Mouse (Mus musculus) midbrain, embryonic 11.5 days (tissue): ENCODE results near the gene Nav2. TPM values are rescaled to one million over a fixed set of nuclear protein-coding genes. Genes with fewer than 3 reads are reported as not detected.
A peak's percentile ranks its signal among the peaks of the same experiment; 100 is the strongest.

Experiments
- ATAC-seq: fragments of 200-750 bp; cut with Nextera tagmentation; 2 replicates; pipeline ENCODE4 v1.8.0; 2017; ENCODE audit warnings: moderate TSS enrichment, moderate library complexity; ENCODE audit not compliant: low FRiP score
- DNase-seq: peaks from one replicate; pipeline ENCODE4 v3.0.0; 2015; ENCODE audit warnings: low spot score; ENCODE audit errors: missing footprints
- H3K27ac ChIP-seq: fragments of 300-500 bp; sonication (generic); 2 replicates; pipeline ENCODE4 v1.5.1; 2014; ENCODE audit warnings: low read depth, low read length
- H3K27me3 ChIP-seq: fragments of 300-500 bp; sonication (generic); 2 replicates; pipeline ENCODE4 v1.6.1; 2014; ENCODE audit warnings: mild to moderate bottlenecking, low read length, moderate library complexity, mixed read lengths; ENCODE audit not compliant: control insufficient read depth, insufficient read depth
- H3K36me3 ChIP-seq: fragments of 300-500 bp; sonication (generic); 2 replicates; pipeline ENCODE4 v1.6.1; 2014; ENCODE audit warnings: mild to moderate bottlenecking, low read length, moderate library complexity, mixed read lengths; ENCODE audit not compliant: control insufficient read depth, insufficient read depth
- H3K4me1 ChIP-seq: fragments of 300-500 bp; sonication (generic); 2 replicates; pipeline ENCODE4 v1.6.1; 2014; ENCODE audit warnings: low read length; ENCODE audit not compliant: control insufficient read depth, insufficient read depth
- H3K4me2 ChIP-seq: fragments of 300-500 bp; sonication (generic); 2 replicates; pipeline ENCODE4 v1.6.1; 2014; ENCODE audit warnings: mild to moderate bottlenecking, moderate library complexity
- H3K4me3 ChIP-seq: fragments of 300-500 bp; sonication (generic); 2 replicates; pipeline ENCODE4 v1.5.1; 2014; ENCODE audit warnings: low read depth, low read length
- H3K9ac ChIP-seq: fragments of 300-500 bp; sonication (generic); 2 replicates; pipeline ENCODE4 v1.6.1; 2014; ENCODE audit warnings: low read length
- H3K9me3 ChIP-seq: fragments of 300-500 bp; sonication (generic); 2 replicates; pipeline ENCODE4 v1.6.1; 2016; ENCODE audit warnings: low read length; ENCODE audit not compliant: control insufficient read depth
- WGBS: fragments of 180-500 bp; shearing (Covaris S2); extraction: QIAGEN DNeasy Blood & Tissue Kit; methylation state at CpG from one replicate; pipeline ENCODE4 v1.1.7; 2014; 5-methylcytosine and 5-hydroxymethylcytosine counted together
- polyA plus RNA-seq: library from polyadenylated mRNA; unstranded; fragments of >200 nt; fragmentation: Nextera tagmentation; extraction: Ambion mirVana; gene quantifications from 2 replicates; pipeline ENCODE4 v1.2.1, GENCODE M21; 2014

Gene Nav2
- polyA plus RNA-seq, 1 experiment from 2014 or later = 15.9 TPM

GRCm38 (mm10) chr7:49247744-49248331 lies 339.3 kb downstream of the Nav2 start:
- H3K4me3 ChIP-seq = no peak overlapping the region
- ATAC-seq = no peak

GRCm38 (mm10) chr7:49248333-49249086 lies 340.0 kb downstream of the Nav2 start:
- 62% methylated on average over 14 of the region's 14 CpGs for whole genome bisulfite sequencing
- no peaks in the 10 kb centered on the region for H3K36me3 ChIP-seq
- no peaks in the 10 kb centered on the region for H3K9me3 ChIP-seq
- no peak overlapping the region for H3K9ac ChIP-seq
- H3K4me3 ChIP-seq = no peak overlapping the region
- H3K4me2 ChIP-seq = no peak overlapping the region
- ATAC-seq (no peak), DNase-seq (no peak)
- H3K27me3 ChIP-seq = peaks cover 24% of the 10 kb centered on the region
- H3K27ac ChIP-seq = no peak overlapping the region
- H3K4me1 ChIP-seq = peaks cover 15% of the 10 kb centered on the region

More at GRCm38 (mm10) chr7:49247744-49248331, 339.3 kb downstream of the Nav2 start:
- Histone ChIP-seq H3K36me3 (no peaks in the 10 kb centered on the region), H3K27me3 (peaks cover 24% of the 10 kb centered on the region), H3K9me3 (no peaks in the 10 kb centered on the region), H3K4me2 (no peak overlapping the region), H3K27ac (no peak overlapping the region), H3K9ac (no peak overlapping the region), H3K4me1 (peaks cover 15% of the 10 kb centered on the region)
- WGBS = 28% methylated on average over 8 of the region's 8 CpGs
- DNase-seq = no peak

- 89% methylated on average over 2 of the region's 2 CpGs for WGBS
- Histone ChIP-seq H3K9ac (no peak overlapping the region), H3K4me3 (no peak overlapping the region), H3K36me3 (no peaks in the 10 kb centered on the region), H3K27ac (no peak overlapping the region), H3K27me3 (peaks cover 24% of the 10 kb centered on the region), H3K9me3 (no peaks in the 10 kb centered on the region), H3K4me1 (peaks cover 15% of the 10 kb centered on the region), H3K4me2 (no peak overlapping the region)
- ATAC-seq (no peak), DNase-seq (no peak)
These were observed 340.9 kb downstream of the Nav2 start for GRCm38 (mm10) chr7:49249462-49249861.

GRCm38 (mm10) chr7:49249996-49250395 lies 341.5 kb downstream of the Nav2 start:
- WGBS = 11% methylated on average over 9 of the region's 9 CpGs
- Histone ChIP-seq H3K4me2 (no peak overlapping the region), H3K9me3 (no peaks in the 10 kb centered on the region)

GRCm38 (mm10) chr7:49250581-49251307 lies 342.2 kb downstream of the Nav2 start:
- no peak for ATAC-seq
- 94% methylated on average over 13 of the region's 13 CpGs for WGBS
- peaks cover 24% of the 10 kb centered on the region for H3K27me3 ChIP-seq
- no peak for DNase-seq
- H3K9ac ChIP-seq = no peak overlapping the region
- H3K27ac ChIP-seq = no peak overlapping the region
- no peaks in the 10 kb centered on the region for H3K36me3 ChIP-seq
- H3K4me2 ChIP-seq = no peak overlapping the region
- no peaks in the 10 kb centered on the region for H3K9me3 ChIP-seq
- peaks cover 15% of the 10 kb centered on the region for H3K4me1 ChIP-seq
- no peak overlapping the region for H3K4me3 ChIP-seq

More at GRCm38 (mm10) chr7:49249996-49250395, 341.5 kb downstream of the Nav2 start:
- peak; percentile 97 for DNase-seq
- Histone ChIP-seq H3K36me3 (no peaks in the 10 kb centered on the region), H3K4me1 (peaks cover 15% of the 10 kb centered on the region), H3K27ac (no peak overlapping the region), H3K4me3 (no peak overlapping the region), H3K9ac (no peak overlapping the region), H3K27me3 (peaks cover 24% of the 10 kb centered on the region)
- no peak for ATAC-seq

- Histone ChIP-seq H3K27ac (no peak overlapping the region), H3K4me1 (peaks cover 15% of the 10 kb centered on the region), H3K4me3 (no peak overlapping the region), H3K27me3 (peaks cover 24% of the 10 kb centered on the region), H3K36me3 (no peaks in the 10 kb centered on the region), H3K9ac (no peak overlapping the region), H3K4me2 (no peak overlapping the region), H3K9me3 (no peaks in the 10 kb centered on the region)
- WGBS = 76% methylated on average over 10 of the region's 10 CpGs
- DNase-seq (no peak), ATAC-seq (no peak)
These were observed 342.8 kb downstream of the Nav2 start for GRCm38 (mm10) chr7:49251308-49251638.

- H3K27me3 ChIP-seq = peaks cover 13% of the 10 kb centered on the region
- no peak overlapping the region for H3K27ac ChIP-seq
- no peak overlapping the region for H3K4me2 ChIP-seq
- H3K4me3 ChIP-seq = no peak overlapping the region
- H3K4me1 ChIP-seq = peaks cover 5% of the 10 kb centered on the region
- H3K9ac ChIP-seq = no peak overlapping the region
- DNase-seq (no peak), ATAC-seq (no peak)
- no peaks in the 10 kb centered on the region for H3K36me3 ChIP-seq
- H3K9me3 ChIP-seq = no peaks in the 10 kb centered on the region
- 93% methylated on average over 7 of the region's 7 CpGs for WGBS
These were observed 343.9 kb downstream of the Nav2 start for GRCm38 (mm10) chr7:49252444-49252843.

- H3K4me1 ChIP-seq = peaks cover 5% of the 10 kb centered on the region
- no peaks in the 10 kb centered on the region for H3K36me3 ChIP-seq
- no peak overlapping the region for H3K4me3 ChIP-seq
- H3K27me3 ChIP-seq = peaks cover 8% of the 10 kb centered on the region; the same call in 1 of the 2 replicates
- H3K9ac ChIP-seq = no peak overlapping the region
- 74% methylated on average over 6 of the region's 6 CpGs for WGBS
- ATAC-seq = no peak
- H3K27ac ChIP-seq = no peak overlapping the region
- H3K9me3 ChIP-seq = no peaks in the 10 kb centered on the region
- DNase-seq = no peak
- no peak overlapping the region for H3K4me2 ChIP-seq
These were observed 344.4 kb downstream of the Nav2 start for GRCm38 (mm10) chr7:49252902-49253301.

- WGBS = 86% methylated on average over 5 of the region's 5 CpGs
- H3K36me3 ChIP-seq = no peaks in the 10 kb centered on the region
- no peak overlapping the region for H3K27ac ChIP-seq
- H3K9ac ChIP-seq = no peak overlapping the region
- H3K27me3 ChIP-seq = no peaks in the 10 kb centered on the region
- no peak overlapping the region for H3K4me3 ChIP-seq
- H3K9me3 ChIP-seq = no peaks in the 10 kb centered on the region
- ATAC-seq = no peak
- DNase-seq = no peak
- H3K4me1 ChIP-seq = no peaks in the 10 kb centered on the region; the same call in 1 of the 2 replicates
- no peak overlapping the region for H3K4me2 ChIP-seq
These were observed 346.5 kb downstream of the Nav2 start for GRCm38 (mm10) chr7:49255053-49255452.
